Mouse (Mus musculus): ENCODE measurements at regions not wholly inside any gene's neighbourhood (a gene's known extent, or its start where the extent isn't known, plus 50 kb on each side); places are given as distances from the start of the nearest gene placed in this dataset.

GRCm38 (mm10) chr11:65609056-65609455 is 179.0 kb downstream of the Map2k4 start:
- no peak for TF ChIP-seq CTCF (IDR thresholded peaks at IDR 0.05; ENCODE audit: low read depth, low read length)
- TF ChIP-seq POLR2A (IDR thresholded peaks at IDR 0.05; ENCODE audit: extremely low read depth, insufficient read depth, low read length): no peak

Measured in liver, adult 2 months (tissue).